ENCODE assay signal across 7 mouse cellular contexts in genomic region chr16:45094136-45094756, GRCm38 (mm10). TPM values are rescaled to one million over a fixed set of nuclear protein-coding genes. Genes with fewer than 3 reads are reported as not detected.
DNase-seq lines count a peak whose midpoint lies in the region; ATAC-seq and TF ChIP-seq lines count a peak whose summit lies in the region.

No protein-coding gene starts in this region.

- H3K79me2 ChIP-seq in CH12.LX (replicated peaks; ENCODE audit: control insufficient read depth, extremely low read depth, insufficient read depth, poor library complexity, severe bottlenecking), result no peaks in the 10 kb centered on the region

- H3K4me2 ChIP-seq in CH12.LX (ENCODE audit: insufficient read depth, low read depth, poor library complexity, severe bottlenecking), result peak overlapping the region; percentile 68
- H3K4me2 ChIP-seq in heart, embryonic 13.5 days, result peak overlapping the region; percentile 81
- H3K4me2 ChIP-seq in liver, embryonic 11.5 days, result peak overlapping the region; percentile 52

- dilution Hi-C loops in CH12.LX (cut with MboI; ENCODE audit: extremely low pct_ligation_motif_present, extremely low pct_unique_long_range_greater_than_20kb, low sequenced_read_pairs), result no loop called here

- H3K4me1 ChIP-seq in CH12.LX (ENCODE audit: control insufficient read depth in 1 of 2, insufficient read depth in 2 of 2), result peaks cover 8 to 49% of the 10 kb centered on the region in 2 experiments
- H3K4me1 ChIP-seq in heart, embryonic 13.5 days, result peaks cover 78% of the 10 kb centered on the region
- H3K4me1 ChIP-seq in liver, embryonic 11.5 days (replicated peaks; ENCODE audit: control insufficient read depth, insufficient read depth, low read length), result no peaks in the 10 kb centered on the region
- no peaks in the 10 kb centered on the region for H3K4me1 ChIP-seq in small intestine, adult 2 months (ENCODE audit: control insufficient read depth, insufficient read depth, insufficient read length, low read length)

- no peaks in the 10 kb centered on the region for H3K9me3 ChIP-seq in CH12.LX (replicated peaks; ENCODE audit: low read length)
- H3K9me3 ChIP-seq in heart, embryonic 13.5 days, result no peaks in the 10 kb centered on the region
- H3K9me3 ChIP-seq in liver, embryonic 11.5 days (ENCODE audit: control insufficient read depth, low read length), result no peaks in the 10 kb centered on the region

- TF ChIP-seq CTCF in CH12.LX (conservative IDR thresholded peaks at IDR 0.05 in 1 of 2, IDR thresholded peaks at IDR 0.05 in 1 of 2; ENCODE audit: low read depth in 2 of 2, low read length in 2 of 2), result no peak
- TF ChIP-seq CTCF in small intestine, adult 2 months (IDR thresholded peaks at IDR 0.05; ENCODE audit: extremely low read depth, insufficient read length, insufficient replicate concordance, low read depth, low read length), result no peak

- in situ Hi-C loops in CH12.LX (cut with MboI; ENCODE audit: low pct_ligation_motif_present, low pct_unique_long_range_greater_than_20kb, low sequenced_read_pairs), result loop anchor here (5.0 to 25.0 kb wide), 2 partner anchors 132 to 607 kb away; no protein-coding TSS in a partner anchor

- peak overlapping the region; percentile 24; the same call in 1 of the 2 replicates for H3K9ac ChIP-seq in CH12.LX (ENCODE audit: insufficient read depth, low read depth)
- peak overlapping the region; percentile 93 for H3K9ac ChIP-seq in heart, embryonic 13.5 days
- H3K9ac ChIP-seq in liver, embryonic 11.5 days (ENCODE audit: low read depth, low read length), result peak overlapping the region; percentile 57

- H3K36me3 ChIP-seq in CH12.LX (replicated peaks in 1 of 2; ENCODE audit: control insufficient read depth in 1 of 2, insufficient read depth in 1 of 2, low read length in 1 of 2), result no peaks in the 10 kb centered on the region
- 0 out of 2 replicates have a peak, but pooled peaks cover 8% of the 10 kb centered on the region for H3K36me3 ChIP-seq in heart, embryonic 13.5 days
- H3K36me3 ChIP-seq in liver, embryonic 11.5 days (ENCODE audit: control insufficient read depth, insufficient read depth, low read length), result no peaks in the 10 kb centered on the region
- H3K36me3 ChIP-seq in small intestine, adult 2 months (ENCODE audit: control insufficient read depth, insufficient read depth, low read length), result no peaks in the 10 kb centered on the region

- ATAC-seq in heart, embryonic 13.5 days (ENCODE audit: extremely low read depth, insufficient number of reproducible peaks, low FRiP score, low TSS enrichment), result no peak
- ATAC-seq in liver, embryonic 11.5 days (replicated peaks; ENCODE audit: low FRiP score), result no peak
- ATAC-seq in monocyte, adult 5-6 weeks (replicated peaks; ENCODE audit: insufficient number of reproducible peaks, low FRiP score, low TSS enrichment, poor library complexity, severe bottlenecking), result no peak

- no peak for TF ChIP-seq POLR2A in CH12.LX (IDR thresholded peaks at IDR 0.05; ENCODE audit: low read depth, low read length)
- TF ChIP-seq POLR2A in small intestine, adult 2 months (IDR thresholded peaks at IDR 0.05; ENCODE audit: low read depth, low read length), result no peak

- WGBS in heart, embryonic 13.5 days, result 3% methylated on average over 9 of the region's 9 CpGs
- 14% methylated on average over 9 of the region's 9 CpGs for WGBS in liver, embryonic 11.5 days
- WGBS in small intestine, adult 2 months, result 6% methylated on average over 9 of the region's 9 CpGs

- H3K27me3 ChIP-seq in CH12.LX (replicated peaks), result no peaks in the 10 kb centered on the region
- H3K27me3 ChIP-seq in heart, embryonic 13.5 days (replicated peaks), result no peaks in the 10 kb centered on the region
- no peaks in the 10 kb centered on the region for H3K27me3 ChIP-seq in liver, embryonic 11.5 days (replicated peaks; ENCODE audit: control insufficient read depth, insufficient read depth, low read length)
- H3K27me3 ChIP-seq in small intestine, adult 2 months (ENCODE audit: control insufficient read depth, insufficient read depth, low read length), result no peaks in the 10 kb centered on the region

- H3K4me3 ChIP-seq in CH12.LX (replicated peaks in 1 of 3; ENCODE audit: low read depth in 2 of 3, low read length in 2 of 3, poor library complexity in 1 of 3), result peak overlapping the region; percentile 1 to 65 (median 2)
- peak overlapping the region; percentile 67 for H3K4me3 ChIP-seq in heart, embryonic 13.5 days
- peak overlapping the region; percentile 30 for H3K4me3 ChIP-seq in liver, embryonic 11.5 days (ENCODE audit: low read depth, low read length)
- H3K4me3 ChIP-seq in small intestine, adult 2 months (ENCODE audit: low read depth, low read length), result peak overlapping the region; percentile 38

- no peak for TF ChIP-seq RAD21 in CH12.LX (IDR thresholded peaks at IDR 0.05; ENCODE audit: low read depth, low read length)

- no peak for DNase-seq in CH12.LX (ENCODE audit: extremely low read depth)
- peak; percentile 36 for DNase-seq in brain, adult 2 months (ENCODE audit: low read depth, low spot score)
- no peak for DNase-seq in liver, embryonic 11.5 days (ENCODE audit: low spot score)
- no peak for DNase-seq in urinary bladder, postnatal 10 days (ENCODE audit: low spot score)

- no peak overlapping the region for H3K27ac ChIP-seq in CH12.LX (ENCODE audit: insufficient read depth, low read depth)
- H3K27ac ChIP-seq in heart, embryonic 13.5 days (replicated peaks), result peak overlapping the region; percentile 97
- H3K27ac ChIP-seq in liver, embryonic 11.5 days (ENCODE audit: low read depth, low read length), result peak overlapping the region; percentile 56; the same call in 1 of the 2 replicates
- H3K27ac ChIP-seq in small intestine, adult 2 months (ENCODE audit: insufficient read depth, low read depth, low read length), result no peak overlapping the region

- TF ChIP-seq EP300 in CH12.LX (IDR thresholded peaks at IDR 0.05; ENCODE audit: low read length), result no peak

TF ChIP-seq in CH12.LX, 34 proteins besides CTCF, POLR2A, EP300 and RAD21:
- TF ChIP-seq MAZ (IDR thresholded peaks at IDR 0.05; ENCODE audit: low read depth, low read length), result no peak
- TF ChIP-seq RCOR1 (conservative IDR thresholded peaks at IDR 0.05; ENCODE audit: low read depth, low read length), result no peak
- TF ChIP-seq NELFE (IDR thresholded peaks at IDR 0.05; ENCODE audit: low read depth, low read length), result no peak
- TF ChIP-seq SIN3A (IDR thresholded peaks at IDR 0.05; ENCODE audit: low read length), result no peak
- TF ChIP-seq ELF1 (IDR thresholded peaks at IDR 0.05; ENCODE audit: low read depth, low read length), result no peak
- TF ChIP-seq CHD2 (IDR thresholded peaks at IDR 0.05; ENCODE audit: low read length), result no peak
- no peak for TF ChIP-seq MXI1 (IDR thresholded peaks at IDR 0.05; ENCODE audit: low read depth, low read length)
- no peak for TF ChIP-seq SMC3 (IDR thresholded peaks at IDR 0.05; ENCODE audit: low read depth, low read length)
- no peak for TF ChIP-seq USF2 (conservative IDR thresholded peaks at IDR 0.05; ENCODE audit: low read depth, low read length)
- TF ChIP-seq KAT2A (IDR thresholded peaks at IDR 0.05; ENCODE audit: insufficient replicate concordance, low read length), result no peak
- no peak for TF ChIP-seq BHLHE40 (IDR thresholded peaks at IDR 0.05; ENCODE audit: low read depth, low read length)
- TF ChIP-seq POLR2AphosphoS2 (IDR thresholded peaks at IDR 0.05; ENCODE audit: low read depth, low read length), result no peak
- TF ChIP-seq MEF2A (IDR thresholded peaks at IDR 0.05; ENCODE audit: borderline replicate concordance, low read depth, low read length), result no peak
- TF ChIP-seq GABPA (IDR thresholded peaks at IDR 0.05; ENCODE audit: insufficient replicate concordance, low read depth, low read length), result no peak
- no peak for TF ChIP-seq TBP (conservative IDR thresholded peaks at IDR 0.05; ENCODE audit: low read depth, low read length)
- no peak for TF ChIP-seq PAX5 (IDR thresholded peaks at IDR 0.05; ENCODE audit: low read length)
- TF ChIP-seq E2F4 (IDR thresholded peaks at IDR 0.05; ENCODE audit: insufficient replicate concordance, low read depth, low read length), result no peak
- no peak for TF ChIP-seq ZKSCAN1 (IDR thresholded peaks at IDR 0.05; ENCODE audit: borderline replicate concordance, low read depth, low read length)

RNA-seq across cellular contexts. Expression of gene Ccdc80, which starts 1.0 kb away (rescaled TPM):
- total RNA-seq in CH12.LX (2012; rRNA removed) (9.5 TPM in 2 replicates), CH12.LX (2014; rRNA removed) (2.6 and 3.9 TPM in 2 replicates)
- polyA plus RNA-seq in CH12.LX (2012; ENCODE audit: insufficient read length, low read depth), result 6.1 and 6.6 TPM in 2 replicates
- 102 and 111 TPM in 2 replicates for polyA plus RNA-seq in heart, embryonic 13.5 days (2015; fragmentation: Nextera tagmentation; extraction: Ambion mirVana)
- polyA plus RNA-seq in liver, embryonic 11.5 days (2014; fragmentation: Nextera tagmentation; extraction: Ambion mirVana), result 20.6 and 23.7 TPM in 2 replicates
- 2.2 and 3.3 TPM in 2 replicates for polyA plus RNA-seq in small intestine, adult 2 months (2012; rRNA removed)
- total RNA-seq in monocyte, adult 5-6 weeks (2017), result 3.6 TPM in 1 of 3 replicates, not detected in the others

Comparison
In these comparisons a context has a peak if more than half of its experiments do, and no peak if none do; other contexts are left out.
1. H3K27ac ChIP-seq: peak in heart, embryonic 13.5 days (single experiment) and liver, embryonic 11.5 days (single experiment); none in CH12.LX (single experiment) and small intestine, adult 2 months (single experiment).
2. H3K4me3 ChIP-seq: peak in every context shown above with its lines; median percentile 67 in heart, embryonic 13.5 days; 38 in small intestine, adult 2 months; 30 in liver, embryonic 11.5 days; 2 in CH12.LX.
3. H3K9ac ChIP-seq: peak in every context shown above with its lines; median percentile 93 in heart, embryonic 13.5 days; 57 in liver, embryonic 11.5 days; 24 in CH12.LX.
4. Peak in every context shown above with its lines, with median percentiles within 50 percentile points of each other: H3K4me2 ChIP-seq.